Mouse (Mus musculus) layer of hippocampus, adult 9-11 months (tissue): ENCODE measurements around the gene Alppl2.

Experiments used
- DNase-seq: peaks from one replicate; pipeline ENCODE4 v3.0.0; 2022

The Alppl2 gene

DNA sequence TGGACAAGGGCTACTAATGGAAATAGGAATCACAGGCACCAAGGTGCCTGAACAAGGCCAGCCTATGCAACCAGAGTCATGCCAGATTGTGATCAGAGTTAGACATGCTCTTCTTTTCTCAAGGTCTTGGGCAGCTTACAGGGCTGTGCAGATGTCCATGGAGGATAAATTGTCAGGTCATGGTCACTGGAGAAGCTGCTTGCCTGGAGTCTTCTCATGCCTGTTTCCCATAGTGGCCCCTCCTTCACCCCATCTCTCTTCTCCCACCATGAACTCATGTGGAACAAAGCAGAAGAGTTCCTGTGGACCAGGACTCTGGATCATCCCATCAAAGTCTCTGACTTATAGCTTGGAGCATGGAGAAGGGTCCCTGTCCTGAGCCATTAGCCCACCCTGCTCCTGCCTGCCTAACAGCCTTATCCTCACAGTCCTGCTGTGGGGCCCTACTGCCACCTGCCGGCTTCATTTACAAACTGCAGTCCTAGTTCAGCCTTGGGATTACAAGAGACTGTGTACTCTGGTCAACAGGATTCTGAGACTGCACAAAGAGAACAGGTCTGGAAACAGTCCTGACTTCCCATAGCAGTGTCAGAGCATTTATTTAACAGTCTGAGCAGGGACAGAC is 47.8 kb downstream of the Alppl2 start:
- peak; percentile 49 for DNase-seq

DNA sequence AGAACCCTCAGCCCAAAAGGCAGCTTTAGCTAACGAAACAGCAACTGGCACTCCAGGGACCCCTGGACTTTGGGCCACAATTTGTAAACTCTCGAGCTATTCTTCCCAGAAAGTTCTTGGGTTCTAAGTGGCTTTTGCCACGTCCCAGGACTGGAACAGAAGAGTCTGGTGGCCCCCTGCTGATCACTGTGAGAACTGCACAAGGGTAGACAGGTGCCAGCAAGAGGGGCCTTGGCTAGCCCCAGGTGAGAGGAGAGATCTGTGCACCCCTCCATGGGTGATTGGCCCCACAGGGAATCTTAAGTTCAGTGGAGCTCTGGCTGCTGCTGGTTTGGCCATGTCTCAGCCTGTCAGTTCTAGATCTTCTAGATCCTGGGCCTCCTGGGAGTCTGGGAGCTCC is 48.6 kb downstream of the Alppl2 start:
- DNase-seq: no peak

DNA sequence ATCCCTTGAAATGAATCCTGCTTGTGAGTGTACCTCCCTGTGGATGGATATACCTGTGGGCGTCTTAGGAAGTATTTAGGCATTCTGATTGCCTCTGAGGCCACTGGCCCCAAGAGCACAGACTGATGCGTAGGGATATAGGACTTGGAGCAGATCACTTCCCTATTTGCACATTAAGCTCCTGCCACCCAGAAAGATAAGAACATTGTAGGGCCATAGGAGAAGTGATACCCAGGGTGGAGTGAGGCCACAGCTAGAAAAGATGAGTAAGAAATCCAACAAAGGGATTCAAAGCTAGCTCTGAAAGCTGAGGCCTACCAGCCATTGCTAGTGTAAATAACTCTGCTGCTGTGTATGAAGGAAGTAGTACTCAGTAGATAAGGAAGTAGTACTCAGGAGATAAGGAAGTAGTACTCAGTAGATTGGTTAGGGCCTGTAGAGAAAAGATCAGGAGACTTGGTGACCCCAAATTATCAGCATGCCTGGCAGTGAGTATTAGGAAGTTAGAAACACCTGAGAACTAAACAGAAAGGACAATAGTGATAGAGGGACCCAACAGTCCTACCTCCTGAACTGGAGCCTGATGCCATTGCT is 51.2 kb downstream of the Alppl2 start:
- DNase-seq: no peak
